Mouse (Mus musculus): ENCODE results near the gene 9230102O04Rik.

Gene 9230102O04Rik

GRCm38 (mm10) chr2:9888913-9889650 is at the start of gene 9230102O04Rik:
Gene 9230102O04Rik, minus strand, starts transcription at chr2:9889540.
- no peak for DNase-seq (ENCODE audit: low spot score in 2 of 2)

- no peak for DNase-seq (ENCODE audit: low spot score in 2 of 2)
Observed at GRCm38 (mm10) chr2:9935965-9936364, 46.6 kb upstream of the 9230102O04Rik start.

- DNase-seq (ENCODE audit: low spot score in 2 of 2) = no peak
Observed at GRCm38 (mm10) chr2:9926905-9927283, 37.6 kb upstream of the 9230102O04Rik start.

- DNase-seq (ENCODE audit: low spot score in 2 of 2) = no peak
Observed at GRCm38 (mm10) chr2:9926194-9926904, 37.0 kb upstream of the 9230102O04Rik start.

GRCm38 (mm10) chr2:9918691-9919471 is 29.5 kb upstream of the 9230102O04Rik start:
- no peak for DNase-seq (ENCODE audit: low spot score in 2 of 2)

GRCm38 (mm10) chr2:9917602-9918001 is 28.3 kb upstream of the 9230102O04Rik start:
- peak in 1 of 2 experiments; percentile 16 for DNase-seq (ENCODE audit: low spot score in 2 of 2)

GRCm38 (mm10) chr2:9905995-9906394 is 16.7 kb upstream of the 9230102O04Rik start:
- DNase-seq (ENCODE audit: low spot score in 2 of 2) = no peak

GRCm38 (mm10) chr2:9903854-9904560 is 14.7 kb upstream of the 9230102O04Rik start:
- no peak for DNase-seq (ENCODE audit: low spot score in 2 of 2)

- DNase-seq (ENCODE audit: low spot score in 2 of 2) = no peak
Observed at GRCm38 (mm10) chr2:9897846-9898245, 8.5 kb upstream of the 9230102O04Rik start.

- DNase-seq (ENCODE audit: low spot score in 2 of 2) = no peak
Observed at GRCm38 (mm10) chr2:9896097-9896770, 6.9 kb upstream of the 9230102O04Rik start.

GRCm38 (mm10) chr2:9894836-9895593 is 5.7 kb upstream of the 9230102O04Rik start:
- DNase-seq (ENCODE audit: low spot score in 2 of 2) = no peak

- DNase-seq (ENCODE audit: low spot score in 2 of 2) = no peak
Observed at GRCm38 (mm10) chr2:9893272-9893953, 4.1 kb upstream of the 9230102O04Rik start.

- no peak for DNase-seq (ENCODE audit: low spot score in 2 of 2)
Observed at GRCm38 (mm10) chr2:9892541-9892940, 3.2 kb upstream of the 9230102O04Rik start.

- DNase-seq (ENCODE audit: low spot score in 2 of 2) = no peak
Observed at GRCm38 (mm10) chr2:9890906-9891305, 1.6 kb upstream of the 9230102O04Rik start.

- DNase-seq (ENCODE audit: low spot score in 2 of 2) = no peak
Observed at GRCm38 (mm10) chr2:9890251-9890650, 911 bp upstream of the 9230102O04Rik start.

GRCm38 (mm10) chr2:9889651-9890183 is 377 bp upstream of the 9230102O04Rik start, which contains the start of gene Gata3:
Gene Gata3, minus strand, starts transcription at chr2:9890034.
- DNase-seq (ENCODE audit: low spot score in 2 of 2) = no peak

GRCm38 (mm10) chr2:9887636-9888035 is 1.7 kb downstream of the 9230102O04Rik start:
- no peak for DNase-seq (ENCODE audit: low spot score in 2 of 2)

GRCm38 (mm10) chr2:9886921-9887610 is 2.3 kb downstream of the 9230102O04Rik start:
- no peak for DNase-seq (ENCODE audit: low spot score in 2 of 2)

GRCm38 (mm10) chr2:9886031-9886430 is 3.3 kb downstream of the 9230102O04Rik start:
- no peak for DNase-seq (ENCODE audit: low spot score in 2 of 2)
